Mouse (Mus musculus) left cerebral cortex, postnatal 36 days (tissue): ENCODE data around the gene Iqsec1. TPM values are rescaled to one million over a fixed set of nuclear protein-coding genes. Genes with fewer than 3 reads are reported as not detected.

ENCODE experiments used
- DNase-seq, 2 experiments: peaks; one replicate each; pipeline ENCODE4 v3.0.0; 2021 to 2022; ENCODE audit warnings: low spot score in 2 of 2, mixed read lengths in 1 of 2
- intact Hi-C: fragments of 180-260 bp; cut with DNase I; formaldehyde crosslinking; loops from one replicate; pipeline ENCODE4 v1.15.1; 2025
- total RNA-seq, 2 experiments: library from RNA; stranded (reverse); gene quantifications; 2 replicates each; pipeline ENCODE4 v1.2.3; 2021

The Iqsec1 gene
- total RNA-seq, 2 experiments from 2014 or later: 352 to 390 TPM

DNA sequence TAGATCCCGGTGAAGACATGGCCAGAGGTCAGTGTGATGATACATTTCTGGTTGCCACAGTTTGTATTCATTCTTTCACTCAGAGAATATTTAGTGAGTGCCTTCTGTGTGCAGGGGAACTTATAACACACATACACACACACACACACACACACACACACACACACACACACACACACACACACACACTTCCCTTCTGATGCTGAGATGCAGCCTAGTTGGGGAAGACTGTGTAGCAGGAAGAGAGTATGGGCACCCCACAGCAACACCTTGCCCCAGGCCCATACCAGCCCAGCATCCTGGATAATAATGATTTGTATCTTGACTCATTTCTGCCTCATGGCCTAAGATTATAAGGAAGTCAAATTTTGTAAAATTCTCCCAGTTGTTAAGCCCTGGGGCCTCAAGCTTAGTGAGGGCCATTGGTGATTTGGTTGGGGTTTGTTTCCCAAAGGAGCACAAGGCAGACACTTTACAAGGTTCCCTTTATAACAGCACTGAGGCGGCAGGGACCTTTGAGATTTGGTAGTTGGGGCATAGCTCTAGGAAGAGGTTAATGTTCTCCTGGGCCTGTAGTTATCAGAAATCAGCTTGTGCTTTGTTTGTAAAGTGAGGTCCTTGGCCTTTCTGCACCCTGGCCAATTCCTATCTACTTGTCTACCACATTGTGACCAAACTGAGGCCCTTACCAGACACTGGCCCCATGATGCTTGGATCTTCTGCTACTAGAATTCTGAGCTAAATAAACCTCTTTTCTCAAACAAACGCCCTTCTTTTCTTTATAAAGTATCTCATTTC is 242.9 kb downstream of the Iqsec1 start:
- intact Hi-C loops: loop anchor here (10.0 kb wide), 1 partner anchor 49 kb away; no protein-coding TSS in a partner anchor
- no peak for DNase-seq

- DNase-seq: no peak
- intact Hi-C loops: loop anchor here (10.0 kb wide), 1 partner anchor 52 kb away; no protein-coding TSS in a partner anchor
Observed at GRCm38 (mm10) chr6:90742453-90742852, 246.0 kb downstream of the Iqsec1 start.

- DNase-seq: no peak
- intact Hi-C loops: loop anchor here (10.0 kb wide), 1 partner anchor 53 kb away; no protein-coding TSS in a partner anchor
Observed at GRCm38 (mm10) chr6:90741717-90742116, 246.8 kb downstream of the Iqsec1 start.

DNA sequence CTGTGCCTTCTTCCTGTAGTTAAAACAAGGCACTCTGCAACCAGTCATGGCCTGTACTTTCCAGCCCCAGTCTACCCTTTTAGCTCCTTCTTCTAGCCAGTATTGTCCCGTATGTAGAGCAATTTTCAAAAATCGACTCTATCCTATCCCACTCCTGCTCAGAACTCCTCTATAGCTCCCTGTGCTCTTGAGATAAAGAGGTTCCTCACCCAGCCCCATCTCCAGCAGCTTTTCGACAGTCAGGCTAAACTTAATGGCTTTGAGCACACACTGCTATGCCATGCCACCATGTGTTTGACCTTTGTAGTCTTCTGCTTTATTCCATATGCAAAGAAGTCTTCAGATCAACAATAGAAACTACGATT is 247.4 kb downstream of the Iqsec1 start:
- intact Hi-C loops: loop anchor here (10.0 kb wide), 1 partner anchor 54 kb away; no protein-coding TSS in a partner anchor
- no peak for DNase-seq

GRCm38 (mm10) chr6:90740348-90741055 is 248.0 kb downstream of the Iqsec1 start:
- intact Hi-C loops: loop anchor here (10.0 kb wide), 1 partner anchor 54 kb away; no protein-coding TSS in a partner anchor
- DNase-seq: no peak

DNA sequence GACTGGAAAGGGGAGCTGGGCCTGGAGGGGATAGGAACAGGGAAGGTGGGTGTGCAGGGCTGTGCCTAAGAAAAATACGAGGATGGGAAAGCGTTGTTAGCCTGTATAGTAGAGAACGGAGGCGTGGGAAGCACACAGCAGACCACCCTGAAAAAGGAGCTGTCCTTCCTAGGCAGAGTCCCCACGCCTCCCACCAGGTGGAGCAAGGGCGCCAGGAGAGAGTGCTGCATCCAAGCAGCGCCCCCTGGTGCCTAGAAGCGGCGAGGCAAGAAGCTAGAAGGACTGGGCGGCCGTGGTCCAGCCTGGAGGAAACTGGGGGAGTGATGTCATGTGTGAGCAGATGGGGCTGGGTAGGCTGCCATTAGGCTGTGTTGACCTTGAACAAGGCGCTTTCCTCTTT is 251.1 kb downstream of the Iqsec1 start:
- intact Hi-C loops: loop anchor here (5.0 kb wide), 2 partner anchors 75 to 405 kb away; no protein-coding TSS in a partner anchor
- DNase-seq: peak; percentile 81 to 84

- peak; percentile 46 to 65 for DNase-seq
- intact Hi-C loops: loop anchor here (5.0 kb wide), 2 partner anchors 76 to 406 kb away; no protein-coding TSS in a partner anchor
Observed at GRCm38 (mm10) chr6:90736691-90737245, 251.7 kb downstream of the Iqsec1 start.

- intact Hi-C loops: loop anchor here (5.0 kb wide), 2 partner anchors 76 to 406 kb away; no protein-coding TSS in a partner anchor
- DNase-seq: peak; percentile 39 to 51
Observed at GRCm38 (mm10) chr6:90736074-90736672, 252.3 kb downstream of the Iqsec1 start.

- intact Hi-C loops: loop anchor here (5.0 kb wide), 2 partner anchors 77 to 407 kb away; no protein-coding TSS in a partner anchor
- DNase-seq: no peak
Observed at GRCm38 (mm10) chr6:90735396-90736036, 253.0 kb downstream of the Iqsec1 start.

DNA sequence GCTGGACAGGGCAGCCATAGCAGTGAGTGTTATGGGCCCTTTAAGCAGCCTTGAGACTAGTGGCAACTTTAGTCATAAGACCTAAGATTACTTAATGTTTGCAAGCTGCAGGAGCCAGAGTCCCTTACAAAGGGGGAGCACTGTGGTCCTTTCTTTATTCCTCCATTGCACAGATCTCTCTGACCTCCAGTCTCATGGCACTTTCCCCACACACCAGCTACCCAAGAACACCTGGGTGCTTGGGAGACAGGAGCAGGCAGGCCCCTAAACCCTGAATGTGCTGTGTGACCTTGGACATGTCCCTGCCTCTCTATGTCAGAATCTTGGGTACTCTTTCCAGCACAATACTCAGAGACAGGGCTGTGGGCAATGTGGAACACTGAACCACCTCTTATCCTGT is 253.7 kb downstream of the Iqsec1 start:
- intact Hi-C loops: loop anchor here (5.0 kb wide), 2 partner anchors 77 to 407 kb away; no protein-coding TSS in a partner anchor
- no peak for DNase-seq

DNA sequence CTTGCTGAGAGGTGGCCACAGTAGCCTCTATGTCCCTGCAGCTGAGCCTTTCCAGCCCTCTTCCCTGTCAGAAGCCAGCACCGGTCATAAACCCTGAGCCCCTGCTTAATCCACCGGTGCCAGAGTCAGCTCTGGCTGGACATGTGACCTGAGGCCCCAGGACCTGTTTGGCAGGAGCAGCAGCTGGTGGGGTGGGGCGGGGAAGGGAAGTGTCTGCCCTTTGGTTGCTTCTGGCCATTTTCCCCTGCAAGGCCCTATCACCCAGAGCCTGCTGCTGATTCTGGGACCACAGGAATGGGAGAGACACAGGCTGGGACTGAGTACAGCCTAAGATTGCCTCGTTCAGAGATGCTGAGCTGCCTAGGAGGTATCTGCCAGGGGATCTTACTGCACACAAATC is 257.2 kb downstream of the Iqsec1 start:
- intact Hi-C loops: no loop called here
- no peak for DNase-seq

DNA sequence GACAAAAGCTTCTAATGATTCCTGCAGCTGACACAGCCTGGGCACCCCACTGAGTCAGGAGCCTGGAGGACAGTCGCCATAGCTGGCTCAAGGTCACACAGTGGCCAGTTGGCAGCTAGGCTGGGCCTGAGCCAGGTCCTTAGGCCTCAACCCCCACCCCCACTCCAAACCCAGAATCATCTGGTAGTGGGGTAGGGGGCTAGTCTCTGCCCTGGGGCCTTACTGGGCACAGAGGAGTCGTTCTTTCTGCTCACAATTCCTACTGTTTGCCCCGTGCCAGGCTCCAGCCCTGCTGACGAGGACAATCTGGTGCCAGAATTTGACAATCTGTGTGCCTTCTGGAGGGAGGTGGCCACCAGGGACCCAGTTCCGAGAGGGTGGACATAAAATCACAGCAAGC is 258.7 kb downstream of the Iqsec1 start:
- no peak for DNase-seq

GRCm38 (mm10) chr6:90728491-90728931 is 260.0 kb downstream of the Iqsec1 start:
- intact Hi-C loops: loop anchor here (1.0 to 2.0 kb wide), 2 partner anchors 76 to 121 kb away; no protein-coding TSS in a partner anchor
- DNase-seq: peak; percentile 70 to 78

More for the DNA sequence above, 258.7 kb downstream of the Iqsec1 start:
- intact Hi-C loops: loop anchor here (2.0 kb wide), 1 partner anchor 77 kb away; no protein-coding TSS in a partner anchor

GRCm38 (mm10) chr6:90727826-90728225 is 260.7 kb downstream of the Iqsec1 start:
- intact Hi-C loops: loop anchor here (1.0 to 2.0 kb wide), 2 partner anchors 75 to 121 kb away; no protein-coding TSS in a partner anchor
- DNase-seq: no peak

DNA sequence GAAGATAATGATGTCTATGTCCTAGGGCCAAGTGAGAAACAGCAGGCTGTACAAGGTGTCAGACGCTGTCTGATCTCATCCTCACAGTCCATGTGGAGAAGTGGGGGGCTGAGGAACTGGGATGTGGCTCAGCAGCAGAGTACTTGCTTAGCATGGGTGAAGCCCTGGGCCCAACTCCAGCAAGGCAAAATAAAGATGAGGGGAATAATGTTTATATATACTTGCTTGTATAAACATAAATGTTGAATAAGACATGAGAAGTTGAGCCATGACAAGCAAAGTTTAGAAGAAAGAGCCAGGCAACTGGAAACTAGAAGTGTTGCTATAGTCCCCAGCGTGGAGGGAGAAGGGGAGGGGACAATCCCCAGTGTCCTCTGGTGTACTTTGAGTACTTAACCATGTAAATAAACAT is 261.8 kb downstream of the Iqsec1 start:
- no peak for DNase-seq
- intact Hi-C loops: no loop called here

GRCm38 (mm10) chr6:90725526-90725925 is 263.0 kb downstream of the Iqsec1 start:
- intact Hi-C loops: no loop called here
- DNase-seq: no peak

GRCm38 (mm10) chr6:90722993-90723392 is 265.5 kb downstream of the Iqsec1 start:
- DNase-seq: no peak
- intact Hi-C loops: no loop called here

GRCm38 (mm10) chr6:90720996-90721746 is 267.3 kb downstream of the Iqsec1 start:
- intact Hi-C loops: no loop called here
- DNase-seq: no peak
